Mouse (Mus musculus): ENCODE measurements at regions not wholly inside any gene's neighbourhood (a gene's known extent, or its start where the extent isn't known, plus 50 kb on each side); places are given as distances from the start of the nearest gene placed in this dataset.

GRCm38 (mm10) chr2:61922496-61922895 lies 119.8 kb downstream of the Tbr1 start:
- in situ Hi-C loops (cut with MboI; ENCODE audit: low sequenced_read_pairs): no loop called here

DNA sequence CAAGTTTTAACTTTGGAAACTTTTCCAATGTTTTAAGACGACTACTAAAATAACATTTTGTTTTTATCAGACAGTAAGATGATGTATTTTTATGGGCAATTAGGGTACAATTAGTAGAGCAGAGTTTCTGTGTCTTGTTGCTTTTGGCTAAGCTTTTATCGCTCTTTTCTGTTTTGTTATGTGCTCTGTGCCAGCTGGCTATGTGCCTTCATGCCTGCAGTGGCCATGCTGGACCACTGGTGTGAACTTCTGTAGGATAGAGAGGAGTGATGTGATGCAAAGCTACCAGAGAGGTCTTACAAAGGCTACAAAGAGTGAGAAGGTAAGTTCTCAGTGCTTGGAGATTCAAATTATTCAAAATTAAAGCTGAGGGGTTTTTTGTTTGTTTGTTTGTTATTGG lies 108.0 kb upstream of the Slc4a10 start:
- in situ Hi-C loops (cut with MboI; ENCODE audit: low sequenced_read_pairs): no loop called here

DNA sequence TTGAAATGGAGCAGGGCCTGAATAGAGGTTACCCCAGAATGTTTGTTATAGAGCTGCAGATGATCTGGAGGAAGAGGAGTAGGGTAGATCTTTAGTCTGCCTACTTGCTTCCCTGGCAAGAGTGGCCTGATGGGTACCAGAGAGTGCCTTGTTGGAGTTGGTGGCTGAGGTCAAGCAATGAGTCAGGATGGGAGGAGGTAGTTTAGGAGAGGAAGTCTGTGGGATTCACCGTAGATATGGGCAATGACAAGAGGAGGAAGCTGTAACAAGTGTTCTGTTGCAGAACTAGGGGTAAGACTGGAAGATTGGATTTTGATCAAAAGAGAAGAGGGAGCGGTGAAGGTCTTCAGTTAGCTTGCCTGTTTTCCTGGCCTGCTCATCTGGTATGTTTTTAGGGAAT lies 80.3 kb upstream of the Slc4a10 start:
- in situ Hi-C loops (cut with MboI; ENCODE audit: low sequenced_read_pairs): no loop called here

- in situ Hi-C loops (cut with MboI; ENCODE audit: low sequenced_read_pairs): no loop called here
These were observed 78.5 kb upstream of the Slc4a10 start for GRCm38 (mm10) chr2:61967724-61968123.

- in situ Hi-C loops (cut with MboI; ENCODE audit: low sequenced_read_pairs): loop anchor here (10.0 kb wide), 1 partner anchor 305 kb away; no protein-coding TSS in a partner anchor
These were observed 76.2 kb upstream of the Slc4a10 start for GRCm38 (mm10) chr2:61970029-61970428.

DNA sequence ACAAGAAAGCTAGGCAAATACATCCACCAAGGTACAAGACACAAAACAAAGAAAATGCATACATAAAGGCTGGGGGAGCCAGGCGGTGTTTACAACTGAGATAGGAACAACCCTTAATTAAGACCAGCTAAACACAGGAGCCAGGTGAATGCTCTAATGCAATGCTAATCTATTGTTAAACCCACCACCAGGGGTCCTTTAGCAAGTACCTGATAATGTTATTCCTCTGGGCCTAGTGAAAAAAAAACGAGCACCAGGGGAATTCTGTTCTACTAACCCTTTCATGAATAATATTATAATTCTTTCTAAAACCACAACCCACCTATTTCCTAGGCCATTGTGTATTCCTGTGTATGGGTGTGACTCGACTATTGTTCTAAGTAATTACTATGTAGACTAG lies 61.5 kb upstream of the Slc4a10 start:
- in situ Hi-C loops (cut with MboI; ENCODE audit: low sequenced_read_pairs): loop anchor here (25.0 kb wide), 1 partner anchor 628 kb away; no protein-coding TSS in a partner anchor

DNA sequence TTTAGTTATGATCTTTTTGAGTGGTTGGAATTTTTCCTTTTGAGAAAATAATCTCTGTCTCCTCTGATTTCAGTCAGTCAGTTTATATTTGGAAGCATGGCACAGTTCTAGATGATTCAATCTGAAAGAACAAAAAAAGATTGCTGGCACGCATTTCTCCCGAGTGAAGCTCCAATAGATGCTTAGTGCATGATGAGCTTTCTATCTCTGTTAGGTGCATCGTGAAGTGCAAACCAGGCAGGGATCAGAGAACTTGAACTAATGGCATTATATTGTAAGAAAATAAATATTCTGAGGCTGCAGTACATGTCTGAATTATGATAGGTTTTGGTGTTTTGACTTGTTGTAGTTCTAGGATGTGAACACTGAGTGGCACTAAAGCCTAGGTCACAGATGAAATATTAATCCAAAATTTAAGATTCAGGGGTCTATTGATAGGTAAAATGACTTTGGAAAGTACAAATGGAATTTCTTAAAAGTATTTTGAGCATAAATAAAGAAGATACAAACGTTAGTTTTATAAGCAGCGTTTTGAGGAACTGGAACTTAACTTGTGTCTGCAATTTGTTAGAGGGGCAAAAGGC lies 59.2 kb upstream of the Slc4a10 start:
- in situ Hi-C loops (cut with MboI; ENCODE audit: low sequenced_read_pairs): loop anchor here (25.0 kb wide), 1 partner anchor 625 kb away; no protein-coding TSS in a partner anchor

Data from CH12F3 (cell line).